Mouse (Mus musculus) testis, adult 2 months (tissue): ENCODE measurements around the gene Lrp5.

ENCODE experiments used
- CTCF ChIP-seq: fragments of 200-500 bp; IDR thresholded peaks from 2 replicates; pipeline ENCODE4 v1.5.1; 2012; ENCODE audit warnings: low read depth, mild to moderate bottlenecking, inconsistent platforms, low read length, moderate library complexity; ENCODE audit not compliant: control insufficient read depth, insufficient read depth, insufficient replicate concordance
- POLR2A ChIP-seq: fragments of 200-500 bp; IDR thresholded peaks from 2 replicates; pipeline ENCODE4 v1.6.1; 2012; ENCODE audit warnings: low read depth, mild to moderate bottlenecking, inconsistent platforms, low read length, moderate library complexity; ENCODE audit not compliant: control insufficient read depth

GRCm38 (mm10) chr19:3544995-3545394 is 141.4 kb downstream of the Lrp5 start:
- TF ChIP-seq POLR2A (no peak), CTCF (no peak)
